Mouse (Mus musculus): ENCODE measurements around the gene Med8. TPM values are rescaled to one million over a fixed set of nuclear protein-coding genes. Genes with fewer than 3 reads are reported as not detected.

Med8 gene
- polyA plus RNA-seq, 1 experiment from 2014 or later: 69.4 TPM

- H3K9ac ChIP-seq (ENCODE audit: low read length): no peak overlapping the region
- 85% methylated on average over 12 of the region's 12 CpGs for WGBS
- peaks cover 87% of the 10 kb centered on the region for H3K36me3 ChIP-seq (ENCODE audit: control insufficient read depth, insufficient read depth, low read length)
- no peak overlapping the region for H3K4me3 ChIP-seq (ENCODE audit: control insufficient read depth in 1 of 2, insufficient read depth in 1 of 2, low read depth in 1 of 2, low read length in 2 of 2)
- no peaks in the 10 kb centered on the region for H3K9me3 ChIP-seq (ENCODE audit: control insufficient read depth, low read length)
- H3K27me3 ChIP-seq (ENCODE audit: control insufficient read depth, insufficient read depth, low read length): no peaks in the 10 kb centered on the region
- H3K4me1 ChIP-seq (ENCODE audit: control insufficient read depth in 2 of 2, insufficient read depth in 2 of 2, low read length in 2 of 2): no peaks in the 10 kb centered on the region
- H3K27ac ChIP-seq (replicated peaks in 1 of 2; ENCODE audit: control insufficient read depth in 1 of 2, insufficient read depth in 1 of 2, low read depth in 2 of 2, low read length in 2 of 2): no peak overlapping the region
- no peak for ATAC-seq (ENCODE audit: insufficient number of reproducible peaks, insufficient read depth, low FRiP score, low read depth)
- no peak overlapping the region for H3K4me2 ChIP-seq (ENCODE audit: low read length)
Observed at GRCm38 (mm10) chr4:118367551-118367950, 41.6 kb upstream of the Med8 start.

GRCm38 (mm10) chr4:118368616-118369015 is 40.5 kb upstream of the Med8 start:
- no peak overlapping the region for H3K4me3 ChIP-seq (ENCODE audit: control insufficient read depth in 1 of 2, insufficient read depth in 1 of 2, low read depth in 1 of 2, low read length in 2 of 2)
- no peak overlapping the region for H3K4me2 ChIP-seq (ENCODE audit: low read length)
- no peak overlapping the region for H3K27ac ChIP-seq (replicated peaks in 1 of 2; ENCODE audit: control insufficient read depth in 1 of 2, insufficient read depth in 1 of 2, low read depth in 2 of 2, low read length in 2 of 2)
- H3K9me3 ChIP-seq (ENCODE audit: control insufficient read depth, low read length): no peaks in the 10 kb centered on the region
- ATAC-seq (ENCODE audit: insufficient number of reproducible peaks, insufficient read depth, low FRiP score, low read depth): no peak
- no peak overlapping the region for H3K9ac ChIP-seq (ENCODE audit: low read length)
- no peaks in the 10 kb centered on the region for H3K4me1 ChIP-seq (ENCODE audit: control insufficient read depth in 2 of 2, insufficient read depth in 2 of 2, low read length in 2 of 2)
- WGBS: 83% methylated on average over 3 of the region's 3 CpGs
- H3K27me3 ChIP-seq (ENCODE audit: control insufficient read depth, insufficient read depth, low read length): no peaks in the 10 kb centered on the region
- peaks cover 87% of the 10 kb centered on the region for H3K36me3 ChIP-seq (ENCODE audit: control insufficient read depth, insufficient read depth, low read length)

GRCm38 (mm10) chr4:118371822-118372221 is 37.3 kb upstream of the Med8 start:
- Histone ChIP-seq H3K4me3 (ENCODE audit: control insufficient read depth in 1 of 2, insufficient read depth in 1 of 2, low read depth in 1 of 2, low read length in 2 of 2) (no peak overlapping the region), H3K4me1 (ENCODE audit: control insufficient read depth in 2 of 2, insufficient read depth in 2 of 2, low read length in 2 of 2) (no peaks in the 10 kb centered on the region), H3K27me3 (ENCODE audit: control insufficient read depth, insufficient read depth, low read length) (no peaks in the 10 kb centered on the region), H3K9me3 (ENCODE audit: control insufficient read depth, low read length) (no peaks in the 10 kb centered on the region), H3K9ac (ENCODE audit: low read length) (no peak overlapping the region), H3K27ac (replicated peaks in 1 of 2; ENCODE audit: control insufficient read depth in 1 of 2, insufficient read depth in 1 of 2, low read depth in 2 of 2, low read length in 2 of 2) (no peak overlapping the region), H3K36me3 (ENCODE audit: control insufficient read depth, insufficient read depth, low read length) (peaks cover 95% of the 10 kb centered on the region), H3K4me2 (ENCODE audit: low read length) (no peak overlapping the region)
- whole genome bisulfite sequencing: 92% methylated on average over 13 of the region's 13 CpGs
- ATAC-seq (ENCODE audit: insufficient number of reproducible peaks, insufficient read depth, low FRiP score, low read depth): no peak

- Histone ChIP-seq H3K9ac (ENCODE audit: low read length) (no peak overlapping the region), H3K9me3 (ENCODE audit: control insufficient read depth, low read length) (no peaks in the 10 kb centered on the region), H3K4me2 (ENCODE audit: low read length) (no peak overlapping the region), H3K36me3 (ENCODE audit: control insufficient read depth, insufficient read depth, low read length) (peaks cover 99% of the 10 kb centered on the region), H3K27ac (replicated peaks in 1 of 2; ENCODE audit: control insufficient read depth in 1 of 2, insufficient read depth in 1 of 2, low read depth in 2 of 2, low read length in 2 of 2) (no peak overlapping the region), H3K4me3 (ENCODE audit: control insufficient read depth in 1 of 2, insufficient read depth in 1 of 2, low read depth in 1 of 2, low read length in 2 of 2) (no peak overlapping the region), H3K27me3 (ENCODE audit: control insufficient read depth, insufficient read depth, low read length) (no peaks in the 10 kb centered on the region), H3K4me1 (ENCODE audit: control insufficient read depth in 2 of 2, insufficient read depth in 2 of 2, low read length in 2 of 2) (no peaks in the 10 kb centered on the region)
- WGBS: 92% methylated on average over 6 of the region's 6 CpGs
- ATAC-seq (ENCODE audit: insufficient number of reproducible peaks, insufficient read depth, low FRiP score, low read depth): no peak
Observed at GRCm38 (mm10) chr4:118375999-118376398, 33.1 kb upstream of the Med8 start.

DNA sequence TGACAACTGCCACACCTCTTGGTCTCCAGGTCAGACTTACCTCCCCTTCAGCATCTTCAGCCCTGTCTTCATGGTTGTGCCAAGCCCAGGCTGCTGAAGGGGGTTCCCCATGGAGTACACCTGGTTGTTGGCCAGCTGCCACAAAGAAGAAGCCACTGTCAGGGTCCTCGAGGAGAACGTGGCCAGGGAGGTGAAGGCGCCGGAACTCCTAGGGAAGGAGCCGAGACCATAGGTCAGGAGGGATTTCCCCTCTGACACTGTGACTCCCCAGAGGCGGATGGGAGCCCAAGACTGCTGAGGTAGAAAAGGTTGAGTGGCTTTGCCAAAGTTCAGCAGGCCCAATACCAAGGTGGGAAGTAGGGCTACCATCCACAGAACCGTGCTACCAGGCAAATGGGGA is 25.9 kb upstream of the Med8 start:
- Histone ChIP-seq H3K27ac (replicated peaks in 1 of 2; ENCODE audit: control insufficient read depth in 1 of 2, insufficient read depth in 1 of 2, low read depth in 2 of 2, low read length in 2 of 2) (no peak overlapping the region), H3K36me3 (ENCODE audit: control insufficient read depth, insufficient read depth, low read length) (peaks cover 98% of the 10 kb centered on the region), H3K4me1 (ENCODE audit: control insufficient read depth in 2 of 2, insufficient read depth in 2 of 2, low read length in 2 of 2) (no peaks in the 10 kb centered on the region), H3K27me3 (ENCODE audit: control insufficient read depth, insufficient read depth, low read length) (no peaks in the 10 kb centered on the region), H3K4me2 (ENCODE audit: low read length) (no peak overlapping the region), H3K4me3 (ENCODE audit: control insufficient read depth in 1 of 2, insufficient read depth in 1 of 2, low read depth in 1 of 2, low read length in 2 of 2) (no peak overlapping the region), H3K9ac (ENCODE audit: low read length) (no peak overlapping the region), H3K9me3 (ENCODE audit: control insufficient read depth, low read length) (no peaks in the 10 kb centered on the region)
- 88% methylated on average over 7 of the region's 7 CpGs for WGBS
- no peak for ATAC-seq (ENCODE audit: insufficient number of reproducible peaks, insufficient read depth, low FRiP score, low read depth)

DNA sequence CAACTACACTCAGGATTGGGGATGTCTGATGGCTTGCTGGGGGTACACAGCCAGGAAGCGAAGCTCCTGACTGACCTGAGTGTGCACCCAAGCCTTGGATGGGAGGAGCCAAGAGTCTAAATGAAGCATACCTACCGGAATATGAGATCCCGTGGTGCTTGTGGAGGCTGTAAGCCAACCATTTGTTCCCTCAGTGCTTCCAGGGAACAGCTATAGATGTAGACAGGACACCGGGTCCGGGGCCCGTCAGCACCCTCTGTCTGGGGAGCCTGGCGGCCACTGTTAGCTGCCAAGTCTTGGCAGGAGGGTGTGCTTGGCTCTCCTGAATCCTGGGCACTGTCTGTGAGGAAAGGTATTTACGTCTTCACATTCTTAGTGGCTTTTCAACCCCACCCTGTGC is 21.8 kb upstream of the Med8 start:
- Histone ChIP-seq H3K9ac (ENCODE audit: low read length) (no peak overlapping the region), H3K4me1 (ENCODE audit: control insufficient read depth in 2 of 2, insufficient read depth in 2 of 2, low read length in 2 of 2) (no peaks in the 10 kb centered on the region), H3K4me2 (ENCODE audit: low read length) (no peak overlapping the region), H3K9me3 (ENCODE audit: control insufficient read depth, low read length) (no peaks in the 10 kb centered on the region), H3K27me3 (ENCODE audit: control insufficient read depth, insufficient read depth, low read length) (no peaks in the 10 kb centered on the region), H3K36me3 (ENCODE audit: control insufficient read depth, insufficient read depth, low read length) (peaks cover 100% of the 10 kb centered on the region), H3K27ac (replicated peaks in 1 of 2; ENCODE audit: control insufficient read depth in 1 of 2, insufficient read depth in 1 of 2, low read depth in 2 of 2, low read length in 2 of 2) (no peak overlapping the region), H3K4me3 (ENCODE audit: control insufficient read depth in 1 of 2, insufficient read depth in 1 of 2, low read depth in 1 of 2, low read length in 2 of 2) (no peak overlapping the region)
- WGBS: 87% methylated on average over 8 of the region's 8 CpGs
- no peak for ATAC-seq (ENCODE audit: insufficient number of reproducible peaks, insufficient read depth, low FRiP score, low read depth)

DNA sequence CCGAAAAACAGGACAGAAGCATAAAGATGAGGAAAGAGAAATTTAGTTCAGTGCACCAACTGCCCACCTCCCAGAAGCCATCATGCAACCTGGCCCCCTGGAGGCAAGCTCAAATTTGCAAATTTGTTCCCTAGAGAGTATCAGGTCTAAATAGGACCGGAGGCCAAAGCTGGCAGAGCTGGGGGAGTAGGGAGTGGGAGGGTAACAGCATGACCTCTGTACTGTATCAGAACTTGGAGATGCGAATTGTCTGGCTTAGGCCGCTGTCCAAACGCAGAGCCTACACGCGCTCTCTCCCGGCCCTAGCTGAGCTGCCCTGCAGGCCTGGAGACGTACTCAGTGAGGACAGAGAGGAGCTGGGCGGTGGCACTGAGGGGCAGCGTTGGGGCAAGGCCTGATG is 19.0 kb upstream of the Med8 start:
- no peak overlapping the region for H3K27ac ChIP-seq (replicated peaks in 1 of 2; ENCODE audit: control insufficient read depth in 1 of 2, insufficient read depth in 1 of 2, low read depth in 2 of 2, low read length in 2 of 2)
- WGBS: 90% methylated on average over 11 of the region's 11 CpGs
- no peak overlapping the region for H3K4me2 ChIP-seq (ENCODE audit: low read length)
- H3K9me3 ChIP-seq (ENCODE audit: control insufficient read depth, low read length): no peaks in the 10 kb centered on the region
- H3K4me1 ChIP-seq (ENCODE audit: control insufficient read depth in 2 of 2, insufficient read depth in 2 of 2, low read length in 2 of 2): peaks cover 15% of the 10 kb centered on the region in 2 experiments
- H3K9ac ChIP-seq (ENCODE audit: low read length): no peak overlapping the region
- ATAC-seq (ENCODE audit: insufficient number of reproducible peaks, insufficient read depth, low FRiP score, low read depth): no peak
- H3K4me3 ChIP-seq (ENCODE audit: control insufficient read depth in 1 of 2, insufficient read depth in 1 of 2, low read depth in 1 of 2, low read length in 2 of 2): no peak overlapping the region
- peaks cover 91% of the 10 kb centered on the region for H3K36me3 ChIP-seq (ENCODE audit: control insufficient read depth, insufficient read depth, low read length)
- no peaks in the 10 kb centered on the region for H3K27me3 ChIP-seq (ENCODE audit: control insufficient read depth, insufficient read depth, low read length)

- Histone ChIP-seq H3K36me3 (ENCODE audit: control insufficient read depth, insufficient read depth, low read length) (peaks cover 88% of the 10 kb centered on the region), H3K4me3 (ENCODE audit: control insufficient read depth in 1 of 2, insufficient read depth in 1 of 2, low read depth in 1 of 2, low read length in 2 of 2) (no peak overlapping the region), H3K27ac (replicated peaks in 1 of 2; ENCODE audit: control insufficient read depth in 1 of 2, insufficient read depth in 1 of 2, low read depth in 2 of 2, low read length in 2 of 2) (peak overlapping the region; percentile 83), H3K4me1 (ENCODE audit: control insufficient read depth in 2 of 2, insufficient read depth in 2 of 2, low read length in 2 of 2) (peaks cover 15 to 21% of the 10 kb centered on the region in 2 experiments), H3K9me3 (ENCODE audit: control insufficient read depth, low read length) (no peaks in the 10 kb centered on the region), H3K9ac (ENCODE audit: low read length) (peak overlapping the region; percentile 52), H3K4me2 (ENCODE audit: low read length) (no peak overlapping the region; the same call in 1 of the 2 replicates), H3K27me3 (ENCODE audit: control insufficient read depth, insufficient read depth, low read length) (no peaks in the 10 kb centered on the region)
- WGBS: 22% methylated on average over 6 of the region's 6 CpGs
- peak; percentile 72 for ATAC-seq (ENCODE audit: insufficient number of reproducible peaks, insufficient read depth, low FRiP score, low read depth)
Observed at GRCm38 (mm10) chr4:118394505-118394904, 14.6 kb upstream of the Med8 start.

Measured in heart, embryonic 14.5 days (tissue).